Mouse (Mus musculus) heart, embryonic 15.5 days (tissue): ENCODE results near the gene Bysl. TPM values are rescaled to one million over a fixed set of nuclear protein-coding genes. Genes with fewer than 3 reads are reported as not detected.

Source experiments
- ATAC-seq: fragments of 200-750 bp; cut with Nextera tagmentation; replicated peaks from 2 replicates; pipeline ENCODE4 v1.8.0; 2017; ENCODE audit warnings: low read depth, moderate TSS enrichment; ENCODE audit not compliant: insufficient number of reproducible peaks, insufficient read depth, low FRiP score
- H3K27ac ChIP-seq: fragments of 300-500 bp; sonication (generic); 2 replicates; pipeline ENCODE4 v1.5.1; 2015; ENCODE audit warnings: mild to moderate bottlenecking, inconsistent platforms
- H3K27me3 ChIP-seq: fragments of 300-500 bp; sonication (generic); 2 replicates; pipeline ENCODE4 v1.6.1; 2015; ENCODE audit warnings: inconsistent platforms
- H3K36me3 ChIP-seq: fragments of 300-500 bp; sonication (generic); 2 replicates; pipeline ENCODE4 v1.6.1; 2015; ENCODE audit warnings: mild to moderate bottlenecking, inconsistent platforms
- H3K4me1 ChIP-seq: fragments of 300-500 bp; sonication (generic); replicated peaks from 2 replicates; pipeline ENCODE4 v1.6.1; 2015; ENCODE audit warnings: inconsistent platforms
- H3K4me2 ChIP-seq: fragments of 300-500 bp; sonication (generic); 2 replicates; pipeline ENCODE4 v1.6.1; 2015; ENCODE audit warnings: inconsistent platforms, mild to moderate bottlenecking, moderate library complexity
- H3K4me3 ChIP-seq: fragments of 300-500 bp; sonication (generic); 2 replicates; pipeline ENCODE4 v1.5.1; 2015; ENCODE audit warnings: mild to moderate bottlenecking, inconsistent platforms
- H3K9ac ChIP-seq: fragments of 300-500 bp; sonication (generic); 2 replicates; pipeline ENCODE4 v1.6.1; 2015; ENCODE audit warnings: mild to moderate bottlenecking, inconsistent platforms
- H3K9me3 ChIP-seq: fragments of 300-500 bp; sonication (generic); replicated peaks from 2 replicates; pipeline ENCODE4 v1.6.1; 2016; ENCODE audit warnings: inconsistent platforms
- WGBS: fragments of 180-500 bp; shearing (Covaris S2); methylation state at CpG from one replicate; pipeline ENCODE4 v1.1.7; 2015; ENCODE audit warnings: mixed read lengths; 5-methylcytosine and 5-hydroxymethylcytosine counted together
- polyA plus RNA-seq: library from polyadenylated mRNA; unstranded; fragments of >200 nt; fragmentation: Nextera tagmentation; extraction: Ambion mirVana; gene quantifications from 2 replicates; pipeline ENCODE4 v1.2.1, GENCODE M21; 2015

Gene Bysl
- polyA plus RNA-seq, 1 experiment from 2014 or later = 18.2 TPM

DNA sequence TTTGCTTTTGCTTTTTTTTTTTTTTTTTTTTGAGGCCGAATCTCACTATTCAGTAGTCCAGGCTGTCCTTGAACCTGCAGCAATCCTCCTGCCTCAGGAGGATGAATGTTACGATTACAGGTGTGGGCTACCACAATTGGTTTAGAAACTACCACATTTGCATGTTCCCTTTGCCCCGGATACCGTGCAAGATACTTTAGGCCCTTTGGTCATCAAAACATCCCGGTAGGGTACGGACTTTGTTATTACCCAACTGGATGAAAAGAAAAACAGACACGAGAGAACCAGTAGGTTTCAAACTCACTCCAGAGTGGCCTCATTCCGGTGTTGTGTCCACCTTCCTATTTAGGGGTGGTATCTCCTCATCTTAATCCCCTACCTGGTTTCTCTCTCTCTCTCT, 22.8 kb downstream of the Bysl start:
- WGBS = 87% methylated on average over 8 of the region's 8 CpGs
- peaks cover 5% of the 10 kb centered on the region; the same call in 1 of the 2 replicates for H3K4me1 ChIP-seq
- H3K36me3 ChIP-seq = no peaks in the 10 kb centered on the region
- H3K4me2 ChIP-seq = no peak overlapping the region
- ATAC-seq = no peak
- no peak overlapping the region for H3K9ac ChIP-seq
- H3K9me3 ChIP-seq = no peaks in the 10 kb centered on the region
- H3K27ac ChIP-seq = no peak overlapping the region
- H3K27me3 ChIP-seq = no peaks in the 10 kb centered on the region
- no peak overlapping the region for H3K4me3 ChIP-seq

DNA sequence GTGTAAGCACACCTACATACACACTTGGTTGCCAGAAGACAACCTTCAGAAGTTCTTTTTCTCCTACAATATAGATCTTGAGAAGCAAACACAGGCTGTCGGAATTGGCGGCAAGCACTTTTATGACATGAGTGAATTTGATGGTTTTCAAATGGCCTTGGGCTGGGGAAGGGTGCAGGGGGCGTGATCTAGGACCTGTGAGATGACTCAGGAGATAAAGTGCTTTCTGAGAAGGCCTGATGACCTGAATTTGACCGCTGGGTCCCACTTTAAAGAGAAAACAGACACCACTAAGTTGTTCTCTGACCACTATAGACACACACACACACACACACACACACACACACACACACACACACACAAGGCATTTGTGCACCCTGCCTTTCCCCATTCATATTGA, 30.3 kb downstream of the Bysl start:
- no peaks in the 10 kb centered on the region for H3K27me3 ChIP-seq
- ATAC-seq = no peak
- H3K4me1 ChIP-seq = no peaks in the 10 kb centered on the region
- no peak overlapping the region for H3K27ac ChIP-seq
- H3K4me2 ChIP-seq = no peak overlapping the region
- H3K4me3 ChIP-seq = no peak overlapping the region
- no peaks in the 10 kb centered on the region for H3K9me3 ChIP-seq
- no peak overlapping the region for H3K9ac ChIP-seq
- no peaks in the 10 kb centered on the region for H3K36me3 ChIP-seq
- WGBS = 91% methylated on average over 4 of the region's 4 CpGs

DNA sequence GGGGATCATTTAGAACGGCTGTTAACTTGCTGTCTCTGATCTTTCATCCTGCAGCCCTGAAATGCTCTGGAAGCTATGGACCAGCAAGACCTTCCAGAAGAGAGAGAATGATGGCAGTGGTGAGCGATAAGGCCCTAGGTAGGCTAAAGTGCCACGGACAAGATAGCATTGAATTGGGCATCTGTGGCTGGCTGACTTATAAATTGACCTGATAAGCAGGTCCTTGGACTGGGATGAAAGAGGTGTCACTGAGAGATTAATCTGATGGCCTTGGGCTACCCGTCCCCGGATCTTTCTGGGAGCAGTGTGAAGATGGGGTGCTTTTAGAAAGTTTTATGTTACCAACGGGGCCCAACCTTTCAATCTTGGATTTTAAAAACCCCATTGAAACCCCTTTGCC, 32.6 kb downstream of the Bysl start:
- no peaks in the 10 kb centered on the region for H3K9me3 ChIP-seq

DNA sequence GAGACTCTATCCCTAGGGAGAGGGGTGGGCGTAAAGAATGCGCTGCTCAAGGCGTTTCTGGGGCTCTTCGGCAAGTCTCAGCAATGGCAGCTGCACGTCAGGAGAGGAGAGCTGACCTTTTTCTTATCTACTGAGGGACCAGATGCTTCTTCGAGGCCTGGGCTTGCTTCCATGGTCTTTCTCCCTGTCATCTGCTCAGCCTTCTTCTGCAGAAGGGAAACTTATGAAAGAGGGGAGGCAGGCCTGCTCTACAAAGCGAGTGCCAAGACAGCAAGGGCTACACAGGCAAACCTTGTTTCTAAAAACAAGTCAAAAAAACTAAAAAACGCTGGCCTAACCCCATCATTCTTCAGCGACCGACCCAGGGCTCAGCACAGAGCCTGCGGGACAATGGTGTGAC, 36.5 kb downstream of the Bysl start:
- no peaks in the 10 kb centered on the region for H3K36me3 ChIP-seq
- no peaks in the 10 kb centered on the region for H3K9me3 ChIP-seq
- H3K27me3 ChIP-seq = no peaks in the 10 kb centered on the region
- no peak for ATAC-seq
- H3K4me2 ChIP-seq = no peak overlapping the region
- H3K27ac ChIP-seq = peak overlapping the region; percentile 20; the same call in 1 of the 2 replicates
- 53% methylated on average over 11 of the region's 11 CpGs for WGBS
- H3K9ac ChIP-seq = no peak overlapping the region
- no peaks in the 10 kb centered on the region for H3K4me1 ChIP-seq
- H3K4me3 ChIP-seq = no peak overlapping the region

More for the DNA sequence above, 32.6 kb downstream of the Bysl start:
- no peak overlapping the region for H3K9ac ChIP-seq
- H3K4me2 ChIP-seq = no peak overlapping the region
- no peak for ATAC-seq
- WGBS = 71% methylated on average over 6 of the region's 6 CpGs
- H3K4me1 ChIP-seq = no peaks in the 10 kb centered on the region
- no peaks in the 10 kb centered on the region for H3K36me3 ChIP-seq
- H3K27me3 ChIP-seq = no peaks in the 10 kb centered on the region
- no peak overlapping the region for H3K4me3 ChIP-seq
- no peak overlapping the region for H3K27ac ChIP-seq

DNA sequence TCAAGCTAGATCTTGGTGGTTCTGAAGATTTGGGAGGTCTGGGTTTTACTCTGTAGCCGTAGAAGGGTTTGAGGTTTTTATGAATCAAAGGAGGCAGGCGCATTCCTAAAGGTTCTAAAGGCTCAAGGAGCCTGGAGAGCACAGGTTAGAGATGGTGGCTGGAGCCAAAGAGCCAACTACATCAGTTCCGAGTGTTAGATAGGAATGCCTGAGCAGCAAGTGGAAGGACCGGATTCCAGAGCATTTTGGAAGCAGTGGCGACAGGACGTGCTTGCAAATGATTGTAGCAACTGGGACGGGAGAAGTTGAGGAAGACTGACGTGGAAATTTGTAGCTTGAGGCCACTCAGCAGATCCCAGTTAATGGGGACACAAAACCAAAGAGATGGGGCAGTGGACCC, 37.3 kb downstream of the Bysl start:
- no peak for ATAC-seq
- 55% methylated on average over 8 of the region's 8 CpGs for WGBS
- Histone ChIP-seq H3K9ac (no peak overlapping the region), H3K4me2 (no peak overlapping the region), H3K27me3 (no peaks in the 10 kb centered on the region), H3K36me3 (no peaks in the 10 kb centered on the region), H3K4me1 (no peaks in the 10 kb centered on the region), H3K4me3 (no peak overlapping the region), H3K27ac (no peak overlapping the region), H3K9me3 (no peaks in the 10 kb centered on the region)

DNA sequence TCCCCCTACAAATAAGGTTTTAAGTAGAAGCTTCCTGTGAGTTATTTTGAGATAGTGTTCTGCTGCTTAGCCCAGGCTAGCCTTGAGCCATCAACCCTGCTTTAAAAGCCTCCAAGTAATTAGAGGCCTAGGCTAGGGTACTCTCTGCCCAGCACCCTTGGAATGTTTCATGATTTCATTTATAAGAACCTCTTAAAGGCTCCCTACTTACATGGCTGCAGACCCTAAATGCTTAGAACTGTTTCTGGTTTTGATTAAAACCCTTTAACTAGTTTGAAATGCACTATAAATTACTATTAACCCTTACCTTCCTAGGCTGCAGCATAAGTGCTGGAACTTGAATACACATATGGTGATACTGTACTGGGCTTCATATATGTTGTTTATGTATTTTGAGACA, 38.9 kb downstream of the Bysl start:
- H3K9me3 ChIP-seq = no peaks in the 10 kb centered on the region
- H3K27ac ChIP-seq = no peak overlapping the region
- H3K9ac ChIP-seq = no peak overlapping the region
- H3K4me1 ChIP-seq = no peaks in the 10 kb centered on the region
- no peaks in the 10 kb centered on the region for H3K36me3 ChIP-seq
- H3K4me3 ChIP-seq = no peak overlapping the region
- no peak overlapping the region for H3K4me2 ChIP-seq
- H3K27me3 ChIP-seq = no peaks in the 10 kb centered on the region
- no peak for ATAC-seq

DNA sequence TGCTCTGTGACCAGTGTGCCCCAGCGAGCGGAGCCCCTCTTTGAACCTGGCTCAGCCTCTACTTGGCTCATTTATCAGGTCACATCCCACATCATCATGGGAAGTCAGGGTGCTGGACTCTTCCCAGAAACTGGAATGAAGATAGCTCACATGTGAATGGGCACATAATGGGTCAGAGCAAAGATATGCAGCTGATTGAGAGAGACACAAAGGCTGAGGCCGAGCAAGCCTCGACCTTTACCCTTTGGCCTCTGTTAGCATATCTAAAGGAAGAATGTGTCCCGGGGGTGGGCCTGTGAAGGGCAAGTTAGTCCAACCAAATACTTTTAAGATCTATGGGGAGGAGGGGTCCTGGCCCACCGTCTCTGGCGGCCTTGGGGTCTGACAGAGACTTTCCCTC, 39.7 kb downstream of the Bysl start:
- H3K9me3 ChIP-seq = no peaks in the 10 kb centered on the region
- H3K4me1 ChIP-seq = no peaks in the 10 kb centered on the region
- no peak overlapping the region for H3K4me3 ChIP-seq
- 53% methylated on average over 7 of the region's 7 CpGs for WGBS
- H3K36me3 ChIP-seq = no peaks in the 10 kb centered on the region
- no peaks in the 10 kb centered on the region for H3K27me3 ChIP-seq
- no peak for ATAC-seq
- no peak overlapping the region for H3K4me2 ChIP-seq
- no peak overlapping the region for H3K9ac ChIP-seq
- H3K27ac ChIP-seq = no peak overlapping the region

DNA sequence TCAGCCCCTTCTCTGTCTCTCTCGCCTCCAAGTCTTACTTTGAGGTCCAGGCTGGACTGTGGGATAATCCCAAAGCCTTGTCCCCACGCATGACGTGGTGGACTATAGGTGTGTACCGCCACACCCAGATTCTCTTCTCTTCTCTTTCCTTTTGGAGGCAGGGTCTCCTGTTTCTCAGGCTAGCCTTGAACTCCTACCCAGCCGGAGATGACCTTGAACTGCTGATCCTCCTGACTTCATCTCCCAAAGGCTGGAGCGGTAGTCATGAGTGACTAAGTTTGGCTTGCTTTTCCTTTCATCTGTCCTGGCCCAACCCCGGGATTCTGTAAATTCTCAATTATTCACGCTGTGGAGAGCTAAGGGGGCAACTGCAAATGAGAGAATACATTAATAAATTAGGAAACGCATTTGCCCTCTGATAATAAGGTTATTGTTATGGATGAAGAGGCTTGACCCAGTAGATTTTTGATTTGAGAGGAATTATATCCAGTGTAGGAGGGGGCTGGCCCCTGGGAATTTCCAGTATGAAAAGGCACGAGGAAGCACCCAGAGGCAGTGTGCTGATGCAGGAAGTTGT, 42.3 kb downstream of the Bysl start:
- no peaks in the 10 kb centered on the region for H3K27me3 ChIP-seq
- no peaks in the 10 kb centered on the region for H3K4me1 ChIP-seq
- no peak overlapping the region for H3K27ac ChIP-seq
- 83% methylated on average over 10 of the region's 10 CpGs for WGBS
- no peaks in the 10 kb centered on the region for H3K36me3 ChIP-seq
- no peaks in the 10 kb centered on the region for H3K9me3 ChIP-seq
- no peak overlapping the region for H3K4me2 ChIP-seq
- no peak overlapping the region for H3K4me3 ChIP-seq
- no peak for ATAC-seq
- no peak overlapping the region for H3K9ac ChIP-seq

DNA sequence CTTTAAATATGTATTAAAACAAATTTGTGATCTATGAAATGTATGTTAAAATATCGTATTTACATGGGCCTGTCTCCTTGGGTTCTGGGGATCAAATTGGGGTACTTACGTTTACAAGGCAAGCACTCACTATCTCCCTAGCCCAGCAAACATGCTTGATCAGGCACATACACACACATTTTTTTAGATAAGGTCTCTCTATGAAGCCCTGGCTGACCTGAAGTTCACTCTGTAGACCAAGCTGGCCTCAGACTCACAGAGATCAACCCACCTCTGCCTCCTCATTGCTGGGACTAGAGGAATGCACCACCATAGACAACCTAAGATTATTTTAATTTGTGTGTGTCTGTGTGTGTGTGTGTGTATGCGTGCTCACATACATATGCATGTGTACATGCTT, 42.9 kb downstream of the Bysl start:
- Histone ChIP-seq H3K4me2 (no peak overlapping the region), H3K4me1 (no peaks in the 10 kb centered on the region), H3K27me3 (no peaks in the 10 kb centered on the region), H3K36me3 (no peaks in the 10 kb centered on the region), H3K4me3 (no peak overlapping the region), H3K27ac (no peak overlapping the region), H3K9me3 (no peaks in the 10 kb centered on the region), H3K9ac (no peak overlapping the region)
- 87% methylated on average over 3 of the region's 3 CpGs for WGBS
- no peak for ATAC-seq

DNA sequence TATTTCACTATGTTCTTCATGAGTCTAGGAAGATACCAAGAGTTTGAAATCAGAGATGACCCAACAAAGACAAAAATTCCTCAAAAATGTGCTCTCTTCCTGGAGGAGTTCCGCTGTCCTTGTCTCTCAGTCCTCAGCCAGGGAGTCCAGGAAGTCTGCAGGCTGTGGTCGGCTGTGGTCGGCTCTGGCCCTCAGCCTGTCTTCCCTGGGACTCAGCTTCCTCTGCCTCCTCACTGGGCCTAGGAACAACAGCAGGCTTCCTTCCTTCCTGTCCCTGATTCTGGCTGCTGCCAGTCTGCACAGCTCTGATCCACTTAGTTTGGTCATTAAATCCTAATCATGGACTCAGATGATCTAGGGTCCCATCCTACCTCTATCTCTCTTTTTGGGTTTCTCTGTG, 44.0 kb downstream of the Bysl start:
- H3K4me2 ChIP-seq = no peak overlapping the region
- no peaks in the 10 kb centered on the region for H3K4me1 ChIP-seq
- H3K9ac ChIP-seq = no peak overlapping the region
- peak overlapping the region; percentile 59 for H3K27ac ChIP-seq
- H3K27me3 ChIP-seq = no peaks in the 10 kb centered on the region
- H3K9me3 ChIP-seq = no peaks in the 10 kb centered on the region
- H3K4me3 ChIP-seq = no peak overlapping the region
- H3K36me3 ChIP-seq = no peaks in the 10 kb centered on the region
- 0 out of 2 replicates have a peak, but pooled peaks have one; percentile 27 for ATAC-seq
- 56% methylated on average over 3 of the region's 3 CpGs for WGBS

DNA sequence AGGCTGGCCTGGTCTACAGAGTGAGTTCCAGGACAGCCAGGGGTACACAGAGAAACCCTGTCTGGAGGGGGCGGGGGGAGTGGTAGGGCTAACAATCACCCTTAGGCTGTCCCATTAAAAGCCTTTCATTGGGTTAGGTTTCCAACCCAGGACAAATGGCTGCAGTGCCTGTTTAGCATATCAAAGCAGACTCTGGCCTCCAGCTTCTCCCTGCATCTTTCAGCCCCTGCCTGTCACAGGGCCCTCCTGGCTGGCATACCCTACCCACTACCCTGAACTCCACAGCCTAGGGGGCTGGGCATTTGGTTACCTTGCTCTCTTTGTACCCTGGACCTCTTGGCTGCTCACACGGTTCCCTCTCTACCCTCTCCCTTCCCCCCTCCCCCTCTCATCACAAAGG, 45.2 kb downstream of the Bysl start:
- ATAC-seq = no peak
- Histone ChIP-seq H3K4me2 (no peak overlapping the region), H3K36me3 (no peaks in the 10 kb centered on the region), H3K27me3 (no peaks in the 10 kb centered on the region), H3K27ac (no peak overlapping the region), H3K4me3 (no peak overlapping the region), H3K9me3 (no peaks in the 10 kb centered on the region), H3K9ac (no peak overlapping the region), H3K4me1 (no peaks in the 10 kb centered on the region)
- 52% methylated on average over 2 of the region's 2 CpGs for WGBS

DNA sequence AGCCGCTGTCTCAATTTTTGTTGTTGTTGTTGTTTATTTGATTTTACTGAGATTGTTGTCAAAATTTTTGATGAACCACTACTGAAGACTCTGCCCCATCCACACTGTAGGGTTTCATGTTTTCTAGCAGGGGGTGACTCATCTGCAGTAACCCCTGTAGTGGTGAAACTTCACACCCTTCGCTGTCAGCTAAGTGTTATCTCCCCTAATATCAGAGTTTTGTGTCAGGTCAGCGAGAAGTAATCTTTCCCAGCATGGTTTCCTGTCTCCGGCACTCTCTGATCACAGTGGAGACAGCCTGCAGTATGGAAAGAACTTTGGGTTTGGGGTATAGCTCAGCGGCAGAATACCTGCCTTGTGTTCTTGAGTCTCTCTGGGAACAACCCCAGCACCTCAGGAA, 46.7 kb downstream of the Bysl start:
- no peak for ATAC-seq
- Histone ChIP-seq H3K4me2 (no peak overlapping the region), H3K9me3 (no peaks in the 10 kb centered on the region), H3K9ac (no peak overlapping the region), H3K27me3 (no peaks in the 10 kb centered on the region), H3K36me3 (no peaks in the 10 kb centered on the region), H3K4me1 (peaks cover 5% of the 10 kb centered on the region), H3K4me3 (no peak overlapping the region), H3K27ac (no peak overlapping the region)
- WGBS = 62% methylated on average over 5 of the region's 5 CpGs
